Mouse (Mus musculus): ENCODE data around the gene Slc1a1. TPM values are rescaled to one million over a fixed set of nuclear protein-coding genes. Genes with fewer than 3 reads are reported as not detected.

The Slc1a1 gene
- 34.1 TPM in 2 replicates for polyA plus RNA-seq (2015; fragmentation: Nextera tagmentation; extraction: Ambion mirVana)

- peak within 1 kb of the TSS; percentile 94 for H3K4me2 ChIP-seq (replicated peaks)
- H3K9ac ChIP-seq (replicated peaks) = peak within 1 kb of the TSS; percentile 70
- no peaks in the 10 kb centered on the region for H3K9me3 ChIP-seq
- H3K27ac ChIP-seq (replicated peaks) = peak within 1 kb of the TSS; percentile 57; the same call in 1 of the 2 replicates
- peak within 1 kb of the TSS; percentile 76 for H3K4me3 ChIP-seq
- H3K4me1 ChIP-seq = peaks cover 13% of the 10 kb centered on the region
- peak; percentile 93 for ATAC-seq (replicated peaks)
- H3K27me3 ChIP-seq = no peaks in the 10 kb centered on the region
- no peaks in the 10 kb centered on the region for H3K36me3 ChIP-seq
- under 1% methylated on average over 68 of the region's 68 CpGs for WGBS
Measured at GRCm38 (mm10) chr19:28834798-28835499, at the start of gene Slc1a1. Slc1a1 (plus strand) TSS chr19:28835049.

GRCm38 (mm10) chr19:28790196-28790595 is 44.7 kb upstream of the Slc1a1 start:
- Histone ChIP-seq H3K27ac (replicated peaks) (no peak overlapping the region), H3K9me3 (no peaks in the 10 kb centered on the region), H3K4me3 (no peak overlapping the region), H3K27me3 (no peaks in the 10 kb centered on the region), H3K4me2 (replicated peaks) (no peak overlapping the region), H3K36me3 (no peaks in the 10 kb centered on the region), H3K9ac (replicated peaks) (no peak overlapping the region), H3K4me1 (no peaks in the 10 kb centered on the region)
- 79% methylated on average over 1 of the region's 1 CpGs for WGBS
- no peak for ATAC-seq (replicated peaks)

DNA sequence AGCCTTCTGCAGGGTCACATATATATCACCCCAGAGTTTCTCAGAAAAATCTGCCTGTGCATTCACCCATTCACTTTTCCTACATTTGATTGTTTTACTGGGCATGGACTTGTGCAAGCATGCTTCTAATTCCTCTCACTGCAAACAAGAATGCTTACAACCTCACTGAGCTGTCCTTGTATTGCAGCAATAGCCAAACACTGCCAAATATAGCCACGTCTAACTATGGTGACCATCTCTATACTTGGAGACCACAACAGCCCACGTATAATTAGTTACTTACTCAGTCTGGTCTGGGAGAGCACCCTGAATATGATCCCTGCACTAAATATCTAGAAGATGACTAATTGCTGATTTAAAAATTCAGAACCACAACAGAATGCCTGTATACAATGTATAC is 41.5 kb upstream of the Slc1a1 start:
- no peak for ATAC-seq (replicated peaks)
- Histone ChIP-seq H3K36me3 (no peaks in the 10 kb centered on the region), H3K9ac (replicated peaks) (no peak overlapping the region), H3K4me2 (replicated peaks) (no peak overlapping the region), H3K4me1 (peaks cover 17% of the 10 kb centered on the region), H3K9me3 (no peaks in the 10 kb centered on the region), H3K4me3 (no peak overlapping the region), H3K27ac (replicated peaks) (no peak overlapping the region), H3K27me3 (no peaks in the 10 kb centered on the region)
- 51% methylated on average over 2 of the region's 2 CpGs for WGBS

DNA sequence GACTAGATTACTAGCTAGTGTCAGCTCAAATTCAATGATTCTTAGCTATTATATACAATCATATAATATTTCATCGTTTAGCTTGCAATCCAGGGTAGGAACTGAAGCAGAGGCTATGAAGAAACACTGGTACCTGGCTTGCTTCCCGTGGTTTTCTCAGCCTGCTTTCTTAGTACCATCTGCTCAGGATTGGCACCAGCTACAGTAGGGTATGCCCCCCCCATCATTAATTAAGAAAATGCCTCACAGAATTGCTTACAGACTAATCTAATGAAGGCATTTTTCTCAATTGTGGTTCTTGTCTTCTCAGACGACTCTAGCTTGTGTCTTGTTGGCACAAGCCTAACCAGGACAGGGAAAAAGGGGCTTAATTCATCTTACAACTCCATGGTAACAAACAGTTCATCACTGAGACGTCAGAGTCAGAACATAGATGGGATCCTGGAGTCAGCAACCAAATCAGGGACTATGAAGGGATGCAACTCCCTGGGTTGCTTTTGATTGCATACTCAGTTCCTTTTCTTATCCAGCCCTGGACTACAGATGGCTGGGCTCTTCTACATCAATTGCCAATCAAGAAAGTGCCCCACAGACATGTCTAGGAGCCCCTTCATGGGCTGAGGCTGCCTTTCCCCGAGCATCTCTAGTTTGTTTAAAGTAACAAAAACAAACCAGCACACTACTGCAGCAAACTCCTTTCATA is 38.6 kb upstream of the Slc1a1 start:
- peak; percentile 90 for ATAC-seq (replicated peaks)
- Histone ChIP-seq H3K4me2 (replicated peaks) (no peak overlapping the region), H3K4me3 (no peak overlapping the region), H3K27ac (replicated peaks) (peak overlapping the region; percentile 82), H3K9ac (replicated peaks) (no peak overlapping the region), H3K9me3 (no peaks in the 10 kb centered on the region), H3K4me1 (peaks cover 23% of the 10 kb centered on the region), H3K36me3 (no peaks in the 10 kb centered on the region), H3K27me3 (no peaks in the 10 kb centered on the region)
- WGBS = 34% methylated on average over 5 of the region's 5 CpGs

DNA sequence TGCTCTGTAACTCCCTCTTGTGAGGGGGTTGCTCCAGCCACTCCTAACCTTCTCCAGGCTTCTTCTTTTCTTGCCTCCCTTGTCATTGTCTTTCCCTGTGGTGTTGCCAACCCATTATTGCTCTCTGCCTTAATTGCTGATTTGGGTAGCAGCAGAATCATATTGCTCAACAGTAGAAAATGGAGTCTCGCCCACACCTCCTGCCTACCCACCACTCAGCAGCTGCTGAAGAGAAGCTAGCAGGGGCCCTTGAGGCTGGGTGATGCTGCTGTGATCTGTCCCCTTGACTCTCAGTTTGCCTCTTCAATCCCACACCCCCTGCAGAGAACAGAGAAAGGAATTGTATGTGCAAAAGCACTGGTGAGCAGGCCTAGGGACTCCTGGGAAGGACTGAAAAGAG is 37.9 kb upstream of the Slc1a1 start:
- no peak for ATAC-seq (replicated peaks)
- Histone ChIP-seq H3K4me3 (no peak overlapping the region), H3K27me3 (no peaks in the 10 kb centered on the region), H3K4me2 (replicated peaks) (no peak overlapping the region), H3K4me1 (peaks cover 23% of the 10 kb centered on the region), H3K27ac (replicated peaks) (peak overlapping the region; percentile 82), H3K9me3 (no peaks in the 10 kb centered on the region), H3K9ac (replicated peaks) (no peak overlapping the region), H3K36me3 (no peaks in the 10 kb centered on the region)
- WGBS = 69% methylated on average over 1 of the region's 1 CpGs

GRCm38 (mm10) chr19:28797611-28798010 is 37.2 kb upstream of the Slc1a1 start:
- Histone ChIP-seq H3K27ac (replicated peaks) (0 out of 2 replicates have a peak overlapping the region, but pooled peaks have one; percentile 82), H3K36me3 (no peaks in the 10 kb centered on the region), H3K4me2 (replicated peaks) (no peak overlapping the region), H3K4me3 (no peak overlapping the region), H3K9me3 (no peaks in the 10 kb centered on the region), H3K9ac (replicated peaks) (no peak overlapping the region), H3K4me1 (peaks cover 23% of the 10 kb centered on the region), H3K27me3 (no peaks in the 10 kb centered on the region)
- no peak for ATAC-seq (replicated peaks)
- WGBS = 82% methylated on average over 6 of the region's 6 CpGs

- Histone ChIP-seq H3K4me1 (peaks cover 23% of the 10 kb centered on the region), H3K27me3 (no peaks in the 10 kb centered on the region), H3K27ac (replicated peaks) (no peak overlapping the region), H3K4me3 (no peak overlapping the region), H3K4me2 (replicated peaks) (no peak overlapping the region), H3K9me3 (no peaks in the 10 kb centered on the region), H3K9ac (replicated peaks) (no peak overlapping the region), H3K36me3 (no peaks in the 10 kb centered on the region)
- no peak for ATAC-seq (replicated peaks)
- 37% methylated on average over 6 of the region's 6 CpGs for WGBS
Measured at GRCm38 (mm10) chr19:28800448-28800847, 34.4 kb upstream of the Slc1a1 start.

GRCm38 (mm10) chr19:28806276-28806675 is 28.6 kb upstream of the Slc1a1 start:
- WGBS = 92% methylated on average over 6 of the region's 6 CpGs
- no peak overlapping the region for H3K4me2 ChIP-seq (replicated peaks)

DNA sequence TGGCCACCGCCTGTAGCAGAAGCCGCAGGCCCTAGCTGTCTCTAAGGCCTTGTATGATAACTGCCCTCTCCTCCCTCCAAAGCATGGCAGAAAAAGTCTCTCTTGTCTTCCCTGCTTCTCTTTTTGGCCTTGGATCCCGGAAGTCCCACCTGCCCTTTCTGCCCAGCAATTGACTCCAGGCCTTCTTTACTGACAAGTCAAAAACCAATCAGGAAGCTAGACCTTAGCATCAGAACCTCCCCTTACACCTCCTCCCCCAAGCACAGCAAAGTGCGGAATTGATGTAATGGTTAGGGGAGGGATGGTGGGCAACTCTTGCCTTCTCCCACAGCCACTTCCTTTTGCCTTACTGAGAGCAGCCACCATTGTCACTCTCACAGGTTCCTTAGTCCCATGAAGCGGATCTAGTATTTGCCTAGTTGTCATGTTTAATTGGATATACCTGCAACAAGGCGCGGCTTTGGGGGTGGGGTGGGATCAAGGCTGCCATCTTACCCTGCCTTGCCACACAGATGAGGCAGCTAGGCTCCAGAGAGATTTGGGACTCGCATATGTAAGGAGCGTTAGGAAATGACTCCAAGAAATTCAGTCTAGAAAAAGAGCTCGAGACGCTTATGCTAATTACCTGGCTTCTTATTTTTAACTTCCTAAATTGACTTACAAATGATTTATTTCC is 27.9 kb upstream of the Slc1a1 start:
- no peak overlapping the region for H3K9ac ChIP-seq (replicated peaks)
- H3K4me3 ChIP-seq = no peak overlapping the region
- 77% methylated on average over 11 of the region's 11 CpGs for WGBS
- peak; percentile 81 for ATAC-seq (replicated peaks)
- H3K4me1 ChIP-seq = no peaks in the 10 kb centered on the region
- no peaks in the 10 kb centered on the region for H3K9me3 ChIP-seq
- no peaks in the 10 kb centered on the region for H3K27me3 ChIP-seq
- H3K4me2 ChIP-seq (replicated peaks) = no peak overlapping the region
- peak overlapping the region; percentile 72 for H3K27ac ChIP-seq (replicated peaks)
- H3K36me3 ChIP-seq = no peaks in the 10 kb centered on the region

More at GRCm38 (mm10) chr19:28806276-28806675, 28.6 kb upstream of the Slc1a1 start:
- Histone ChIP-seq H3K4me3 (no peak overlapping the region), H3K27ac (replicated peaks) (0 out of 2 replicates have a peak overlapping the region, but pooled peaks have one; percentile 72), H3K36me3 (no peaks in the 10 kb centered on the region), H3K9ac (replicated peaks) (no peak overlapping the region), H3K9me3 (no peaks in the 10 kb centered on the region), H3K4me1 (no peaks in the 10 kb centered on the region), H3K27me3 (no peaks in the 10 kb centered on the region)
- ATAC-seq (replicated peaks) = no peak

- no peak overlapping the region for H3K4me3 ChIP-seq
- H3K36me3 ChIP-seq = no peaks in the 10 kb centered on the region
- H3K4me2 ChIP-seq (replicated peaks) = no peak overlapping the region
- H3K27me3 ChIP-seq = no peaks in the 10 kb centered on the region
- H3K4me1 ChIP-seq = no peaks in the 10 kb centered on the region
- 52% methylated on average over 2 of the region's 2 CpGs for WGBS
- H3K27ac ChIP-seq (replicated peaks) = peak overlapping the region; percentile 72
- peak; percentile 85 for ATAC-seq (replicated peaks)
- no peak overlapping the region for H3K9ac ChIP-seq (replicated peaks)
- no peaks in the 10 kb centered on the region for H3K9me3 ChIP-seq
Measured at GRCm38 (mm10) chr19:28807497-28807871, 27.4 kb upstream of the Slc1a1 start.

DNA sequence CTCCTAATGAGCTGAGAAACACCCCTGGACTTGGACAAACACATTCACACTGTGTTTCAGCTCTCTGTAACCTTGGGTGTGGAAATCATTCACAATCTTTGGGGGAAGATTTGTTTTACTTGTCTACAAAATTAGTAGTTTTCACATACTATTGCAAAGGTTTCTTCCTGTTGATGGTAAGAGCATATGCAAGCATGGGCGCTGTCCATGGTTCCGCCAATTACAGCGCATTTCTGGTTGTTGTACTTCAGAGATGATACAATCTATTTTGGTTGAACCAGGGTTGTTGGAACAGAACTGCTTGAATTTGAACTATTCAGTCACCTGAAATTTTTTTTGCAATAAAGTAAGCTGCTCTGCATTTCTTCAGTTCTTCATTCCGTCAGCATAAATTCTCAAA is 16.6 kb upstream of the Slc1a1 start:
- Histone ChIP-seq H3K9me3 (no peaks in the 10 kb centered on the region), H3K4me1 (no peaks in the 10 kb centered on the region), H3K27me3 (no peaks in the 10 kb centered on the region), H3K4me3 (no peak overlapping the region), H3K27ac (replicated peaks) (no peak overlapping the region), H3K9ac (replicated peaks) (no peak overlapping the region), H3K36me3 (no peaks in the 10 kb centered on the region), H3K4me2 (replicated peaks) (no peak overlapping the region)
- WGBS = 88% methylated on average over 4 of the region's 4 CpGs
- ATAC-seq (replicated peaks) = no peak

GRCm38 (mm10) chr19:28827697-28828328 is 7.0 kb upstream of the Slc1a1 start:
- H3K27me3 ChIP-seq = no peaks in the 10 kb centered on the region
- 13% methylated on average over 15 of the region's 15 CpGs for WGBS
- peak overlapping the region; percentile 41 for H3K4me2 ChIP-seq (replicated peaks)
- H3K9me3 ChIP-seq = no peaks in the 10 kb centered on the region
- H3K9ac ChIP-seq (replicated peaks) = peak overlapping the region; percentile 26; the same call in 1 of the 2 replicates
- no peaks in the 10 kb centered on the region for H3K36me3 ChIP-seq
- peak; percentile 48 for ATAC-seq (replicated peaks)
- H3K27ac ChIP-seq (replicated peaks) = peak overlapping the region; percentile 53; the same call in 1 of the 2 replicates
- peaks cover 9% of the 10 kb centered on the region for H3K4me1 ChIP-seq
- H3K4me3 ChIP-seq = peak overlapping the region; percentile 18

Data from forebrain, embryonic 15.5 days (tissue).